Mouse (Mus musculus) liver, adult 2 months (tissue): ENCODE data around the gene Muc20.

ENCODE experiments used
- CTCF ChIP-seq: fragments of 200-500 bp; IDR thresholded peaks from 2 replicates; pipeline ENCODE4 v1.5.1; 2011; ENCODE audit warnings: low read depth, low read length, control low read depth
- POLR2A ChIP-seq: fragments of 200-500 bp; IDR thresholded peaks from 2 replicates; pipeline ENCODE4 v1.6.1; 2011; ENCODE audit warnings: low read length, control low read depth; ENCODE audit not compliant: insufficient read depth; ENCODE audit errors: extremely low read depth

GRCm38 (mm10) chr16:32736022-32736421 is 61.2 kb downstream of the Muc20 start:
- no peak for TF ChIP-seq POLR2A
- TF ChIP-seq CTCF, result no peak
